In genomic region chr7:142284023-142284591, GRCm38 (mm10) we compare ENCODE assay signal across 8 mouse cellular contexts. TPM values are rescaled to one million over a fixed set of nuclear protein-coding genes. Genes with fewer than 3 reads are reported as not detected.
DNase-seq lines count a peak whose midpoint lies in the region; ATAC-seq and TF ChIP-seq lines count a peak whose summit lies in the region.

No protein-coding gene starts in this region.

- peak overlapping the region; percentile 64 for H3K27ac ChIP-seq in intestine, postnatal 0 days (ENCODE audit: low read depth, low read length)
- peak overlapping the region; percentile 92 for H3K27ac ChIP-seq in limb, embryonic 13.5 days
- H3K27ac ChIP-seq in midbrain, embryonic 14.5 days (replicated peaks; ENCODE audit: low read depth, low read length) = peak overlapping the region; percentile 63

- ATAC-seq in intestine, postnatal 0 days = peak; percentile 67
- peak; percentile 85 for ATAC-seq in limb, embryonic 13.5 days (ENCODE audit: low FRiP score, low read depth)
- ATAC-seq in midbrain, embryonic 14.5 days (ENCODE audit: low FRiP score, low TSS enrichment) = peak; percentile 68; the same call in 1 of the 2 replicates

- H3K9me3 ChIP-seq in intestine, postnatal 0 days (ENCODE audit: control insufficient read depth) = no peaks in the 10 kb centered on the region
- H3K9me3 ChIP-seq in limb, embryonic 13.5 days = no peaks in the 10 kb centered on the region
- H3K9me3 ChIP-seq in midbrain, embryonic 14.5 days (ENCODE audit: control insufficient read depth, low read length) = no peaks in the 10 kb centered on the region

- H3K27me3 ChIP-seq in intestine, postnatal 0 days (replicated peaks; ENCODE audit: control insufficient read depth, insufficient read depth, low read length) = no peaks in the 10 kb centered on the region
- H3K27me3 ChIP-seq in limb, embryonic 13.5 days = peaks cover 21% of the 10 kb centered on the region
- peaks cover 4% of the 10 kb centered on the region; the same call in 1 of the 2 replicates for H3K27me3 ChIP-seq in midbrain, embryonic 14.5 days (ENCODE audit: control insufficient read depth, insufficient read depth, low read length)

- peak overlapping the region; percentile 96 for H3K4me2 ChIP-seq in intestine, postnatal 0 days (replicated peaks; ENCODE audit: low read depth)
- H3K4me2 ChIP-seq in limb, embryonic 13.5 days (replicated peaks) = peak overlapping the region; percentile 75
- peak overlapping the region; percentile 81 for H3K4me2 ChIP-seq in midbrain, embryonic 14.5 days (ENCODE audit: low read length)

- under 1% methylated on average over 38 of the region's 38 CpGs for WGBS in intestine, postnatal 0 days
- under 1% methylated on average over 38 of the region's 38 CpGs for WGBS in limb, embryonic 13.5 days
- WGBS in midbrain, embryonic 14.5 days = under 1% methylated on average over 38 of the region's 38 CpGs

- peak overlapping the region; percentile 54 for H3K9ac ChIP-seq in intestine, postnatal 0 days (ENCODE audit: low read depth, low read length)
- H3K9ac ChIP-seq in limb, embryonic 13.5 days = peak overlapping the region; percentile 77
- H3K9ac ChIP-seq in midbrain, embryonic 14.5 days (replicated peaks; ENCODE audit: low read length) = peak overlapping the region; percentile 55

- peak; percentile 42 for DNase-seq in 3T3-L1 (ENCODE audit: low read depth, low spot score)
- DNase-seq in adrenal gland, adult 8-10 months = peak; percentile 37
- peak; percentile 85 for DNase-seq in embryo, embryonic 9.5 days (ENCODE audit: extremely low spot score)
- peak; percentile 96 for DNase-seq in heart, adult 11 months
- peak; percentile 74 for DNase-seq in midbrain, embryonic 14.5 days
- DNase-seq in spleen, adult 18-20 months = peak; percentile 27 to 59

- H3K4me1 ChIP-seq in intestine, postnatal 0 days (replicated peaks; ENCODE audit: control insufficient read depth, insufficient read depth, low read length) = no peaks in the 10 kb centered on the region
- peaks cover 15% of the 10 kb centered on the region for H3K4me1 ChIP-seq in limb, embryonic 13.5 days
- H3K4me1 ChIP-seq in midbrain, embryonic 14.5 days (ENCODE audit: control insufficient read depth, insufficient read depth, low read length) = peaks cover 7% of the 10 kb centered on the region; the same call in 1 of the 2 replicates

- H3K4me3 ChIP-seq in intestine, postnatal 0 days (ENCODE audit: low read depth, low read length) = peak overlapping the region; percentile 62
- peak overlapping the region; percentile 58 for H3K4me3 ChIP-seq in limb, embryonic 13.5 days
- H3K4me3 ChIP-seq in midbrain, embryonic 14.5 days (replicated peaks; ENCODE audit: low read depth, low read length) = peak overlapping the region; percentile 55

- H3K36me3 ChIP-seq in intestine, postnatal 0 days (ENCODE audit: control insufficient read depth, insufficient read depth) = no peaks in the 10 kb centered on the region
- H3K36me3 ChIP-seq in limb, embryonic 13.5 days = no peaks in the 10 kb centered on the region
- no peaks in the 10 kb centered on the region for H3K36me3 ChIP-seq in midbrain, embryonic 14.5 days (ENCODE audit: control insufficient read depth, insufficient read depth, low read length)

- peak; percentile 46 for TF ChIP-seq CTCF in intestine, postnatal 0 days (IDR thresholded peaks at IDR 0.05; ENCODE audit: low read depth)

RNA-seq across cellular contexts. Expression of gene Gm4559, which starts 9.9 kb away (rescaled TPM):
- not detected for total RNA-seq in adrenal gland, adult 8-10 months (2022)
- not detected in 2 replicates for polyA plus RNA-seq in intestine, postnatal 0 days (2015; fragmentation: Nextera tagmentation; extraction: Ambion mirVana)
- not detected in 2 replicates for polyA plus RNA-seq in limb, embryonic 13.5 days (2015; fragmentation: Nextera tagmentation; extraction: Ambion mirVana)
- polyA plus RNA-seq in midbrain, embryonic 14.5 days (2014; fragmentation: Nextera tagmentation; extraction: Ambion mirVana) = not detected in 2 replicates

RNA-seq across cellular contexts. Expression of gene Krtap5-1, which starts 12.8 kb away (rescaled TPM):
- not detected for total RNA-seq in adrenal gland, adult 8-10 months (2022)
- not detected in 2 replicates for polyA plus RNA-seq in intestine, postnatal 0 days (2015; fragmentation: Nextera tagmentation; extraction: Ambion mirVana)
- not detected in 2 replicates for polyA plus RNA-seq in limb, embryonic 13.5 days (2015; fragmentation: Nextera tagmentation; extraction: Ambion mirVana)
- polyA plus RNA-seq in midbrain, embryonic 14.5 days (2014; fragmentation: Nextera tagmentation; extraction: Ambion mirVana) = not detected in 2 replicates

RNA-seq across cellular contexts. Expression of gene Krtap5-4, which starts 19.2 kb away (rescaled TPM):
- not detected for total RNA-seq in adrenal gland, adult 8-10 months (2022)
- polyA plus RNA-seq in intestine, postnatal 0 days (2015; fragmentation: Nextera tagmentation; extraction: Ambion mirVana) = not detected in 2 replicates
- not detected in 2 replicates for polyA plus RNA-seq in limb, embryonic 13.5 days (2015; fragmentation: Nextera tagmentation; extraction: Ambion mirVana)
- not detected in 2 replicates for polyA plus RNA-seq in midbrain, embryonic 14.5 days (2014; fragmentation: Nextera tagmentation; extraction: Ambion mirVana)

RNA-seq across cellular contexts. Expression of gene Gm2431, which starts 26.0 kb away (rescaled TPM):
- not detected for total RNA-seq in adrenal gland, adult 8-10 months (2022)
- not detected in 2 replicates for polyA plus RNA-seq in intestine, postnatal 0 days (2015; fragmentation: Nextera tagmentation; extraction: Ambion mirVana)
- polyA plus RNA-seq in limb, embryonic 13.5 days (2015; fragmentation: Nextera tagmentation; extraction: Ambion mirVana) = not detected in 2 replicates
- polyA plus RNA-seq in midbrain, embryonic 14.5 days (2014; fragmentation: Nextera tagmentation; extraction: Ambion mirVana) = not detected in 2 replicates

RNA-seq across cellular contexts. Expression of gene Gm40460, which starts 43.2 kb away (rescaled TPM):
- total RNA-seq in adrenal gland, adult 8-10 months (2022) = not detected
- polyA plus RNA-seq in intestine, postnatal 0 days (2015; fragmentation: Nextera tagmentation; extraction: Ambion mirVana) = not detected in 2 replicates
- polyA plus RNA-seq in limb, embryonic 13.5 days (2015; fragmentation: Nextera tagmentation; extraction: Ambion mirVana) = not detected in 2 replicates
- polyA plus RNA-seq in midbrain, embryonic 14.5 days (2014; fragmentation: Nextera tagmentation; extraction: Ambion mirVana) = not detected in 2 replicates

Comparison
In these comparisons a context has a peak if more than half of its experiments do, and no peak if none do; other contexts are left out.
1. Peak in every context shown above with its lines: DNase-seq, ATAC-seq, H3K4me3 ChIP-seq and H3K27ac ChIP-seq.
2. DNase-seq: peak in every context shown above with its lines; median percentile 96 in heart, adult 11 months; 85 in embryo, embryonic 9.5 days; 74 in midbrain, embryonic 14.5 days; 43 in spleen, adult 18-20 months; 42 in 3T3-L1; 37 in adrenal gland, adult 8-10 months.